Mouse (Mus musculus) brain, adult 2 months (tissue): ENCODE results near the gene Ssty1.
"Not testable (repeated sequence)": the region's sequence is repeated elsewhere in the genome, so short reads cannot be mapped to it uniquely, and the experiment has no call there.

Source experiments
- DNase-seq: peaks from one replicate; pipeline ENCODE4 v3.0.0; 2011; ENCODE audit warnings: low read depth, low spot score

Ssty1 gene

GRCm38 (mm10) chrY:18088816-18089215 lies at the start of gene Ssty1:
Ssty1 (plus strand) TSS chrY:18089116.
- not testable (repeated sequence) for DNase-seq

DNA sequence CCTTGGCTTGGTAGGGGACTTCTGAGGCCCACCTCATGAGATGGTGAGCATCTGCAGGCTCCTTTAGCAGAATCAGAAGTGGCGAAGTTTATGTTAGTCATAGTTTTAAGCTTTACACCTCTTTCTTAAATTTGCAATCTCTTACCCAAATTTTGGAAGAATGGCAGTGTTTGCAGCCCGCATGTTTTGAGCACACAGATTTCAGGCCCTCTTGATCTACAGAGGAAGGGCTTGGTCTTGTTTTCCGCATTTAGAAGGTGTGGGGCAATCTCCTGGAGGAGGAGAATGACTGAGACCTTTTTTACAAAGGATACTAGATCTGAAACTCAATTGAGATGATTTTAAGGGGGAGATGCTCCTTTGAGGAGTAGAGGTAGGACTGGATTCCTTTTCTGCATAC lies 27.2 kb upstream of the Ssty1 start, which contains the start of gene Gm21764:
Gene Gm21764 (minus strand): TSS at position 101 of the 400 bp plus-strand sequence.
- not testable (repeated sequence) for DNase-seq
